Mouse (Mus musculus) CD4-positive naive resting alpha-beta T cell, adult 57 days (primary cell): ENCODE data around the gene Ints6l. TPM values are rescaled to one million over a fixed set of nuclear protein-coding genes. Genes with fewer than 3 reads are reported as not detected.

ENCODE experiments used
- total RNA-seq: library from RNA; stranded (reverse); gene quantifications from one replicate; pipeline ENCODE4 v1.2.4, GENCODE M21; 2023

Gene Ints6l
- total RNA-seq: 51.9 TPM

DNA sequence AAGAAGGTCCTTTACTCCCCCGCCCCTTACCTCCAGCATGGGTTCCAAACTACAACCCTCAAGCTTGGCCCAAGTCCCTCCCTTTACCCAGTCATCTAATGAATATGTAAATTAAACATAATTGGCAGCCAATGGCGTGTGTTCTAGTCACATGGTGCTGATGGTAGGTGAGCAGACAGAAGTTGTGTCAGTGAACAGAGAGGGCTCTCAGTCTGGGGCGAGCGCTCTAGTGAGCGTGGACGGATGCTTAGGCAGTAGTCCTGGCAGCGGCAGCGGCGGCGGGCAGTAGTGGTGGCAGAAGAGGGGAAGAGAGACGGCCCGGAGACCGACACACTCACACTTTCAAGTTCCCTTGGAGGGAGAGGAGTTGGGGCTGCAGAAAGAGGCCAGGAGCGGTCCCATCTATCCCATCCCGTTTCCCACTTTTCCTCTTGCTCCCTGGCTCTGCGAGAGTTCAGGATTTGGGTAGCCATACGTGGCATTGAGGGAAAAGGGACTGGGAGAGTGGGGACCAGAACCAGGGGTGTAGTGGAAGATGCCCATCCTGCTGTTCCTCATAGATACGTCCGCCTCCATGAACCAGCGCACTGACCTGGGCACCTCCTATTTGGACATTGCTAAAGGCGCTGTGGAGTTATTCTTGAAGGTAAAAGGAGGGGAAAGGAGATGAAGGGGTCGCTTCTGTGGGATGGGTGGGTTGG is at the start of gene Ints6l:
Ints6l (plus strand) TSS at position 187 of the 701 bp plus-strand sequence.

DNA sequence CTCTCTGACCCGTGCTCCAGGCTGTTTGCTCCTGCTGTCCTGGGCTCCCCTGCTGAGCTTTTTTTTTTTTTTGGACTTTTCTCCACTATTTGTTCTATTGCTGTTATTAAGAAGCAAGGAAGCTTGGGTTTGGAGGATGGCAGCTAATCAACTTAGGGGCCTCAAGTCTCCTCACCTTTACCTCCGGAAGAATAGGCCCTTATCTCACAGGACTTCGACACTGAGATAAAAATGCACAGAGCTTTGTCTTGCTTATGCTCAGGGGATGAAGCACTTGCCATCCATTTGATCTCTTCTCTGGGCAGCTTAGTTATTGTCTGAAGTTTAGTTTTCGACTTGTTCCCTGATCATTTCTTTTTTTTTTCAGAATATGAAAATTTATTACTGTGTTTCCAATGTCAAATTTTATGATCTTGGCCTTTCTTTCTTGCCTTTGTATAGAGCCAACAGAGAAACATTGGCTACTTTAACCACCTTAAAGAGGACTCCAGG is 7.1 kb upstream of the Ints6l start, which contains the start of gene Gm2174:
Gm2174 (plus strand) TSS at position 442 of the 492 bp plus-strand sequence.

GRCm38 (mm10) chrX:56524442-56524841 is 69.8 kb downstream of the Ints6l start, which contains the start of gene Gm10477:
TSS of gene Gm10477 (plus strand) at chrX:56524742.

GRCm38 (mm10) chrX:56549506-56549905 is 94.8 kb downstream of the Ints6l start, which contains the start of gene Gm648:
TSS of gene Gm648 (minus strand) at chrX:56549606.

Other genes starting within 250 kb of the Ints6l start
- not detected for gene Gm773, start 242.0 kb upstream of the Ints6l start, total RNA-seq
- 0.15 TPM for gene Zfp449, start 108.5 kb upstream of the Ints6l start, total RNA-seq
- 0.62 TPM for gene Smim10l2a, start 80.3 kb upstream of the Ints6l start, total RNA-seq
- not detected for gene Gm2174, start 6.9 kb upstream of the Ints6l start, total RNA-seq
- not detected for gene Gm10477, start 69.9 kb downstream of the Ints6l start, total RNA-seq
- not detected for gene Gm648, start 94.7 kb downstream of the Ints6l start, total RNA-seq
- 9.6 TPM for gene Mmgt1, start 143.2 kb downstream of the Ints6l start, total RNA-seq
- gene Slc9a6, start 154.9 kb downstream of the Ints6l start, total RNA-seq: 15.0 TPM